Mouse (Mus musculus): ENCODE data around the gene Zcchc2. TPM values are rescaled to one million over a fixed set of nuclear protein-coding genes. Genes with fewer than 3 reads are reported as not detected.

Zcchc2 gene
- polyA plus RNA-seq, 1 experiment from 2014 or later: 2.2 TPM

DNA sequence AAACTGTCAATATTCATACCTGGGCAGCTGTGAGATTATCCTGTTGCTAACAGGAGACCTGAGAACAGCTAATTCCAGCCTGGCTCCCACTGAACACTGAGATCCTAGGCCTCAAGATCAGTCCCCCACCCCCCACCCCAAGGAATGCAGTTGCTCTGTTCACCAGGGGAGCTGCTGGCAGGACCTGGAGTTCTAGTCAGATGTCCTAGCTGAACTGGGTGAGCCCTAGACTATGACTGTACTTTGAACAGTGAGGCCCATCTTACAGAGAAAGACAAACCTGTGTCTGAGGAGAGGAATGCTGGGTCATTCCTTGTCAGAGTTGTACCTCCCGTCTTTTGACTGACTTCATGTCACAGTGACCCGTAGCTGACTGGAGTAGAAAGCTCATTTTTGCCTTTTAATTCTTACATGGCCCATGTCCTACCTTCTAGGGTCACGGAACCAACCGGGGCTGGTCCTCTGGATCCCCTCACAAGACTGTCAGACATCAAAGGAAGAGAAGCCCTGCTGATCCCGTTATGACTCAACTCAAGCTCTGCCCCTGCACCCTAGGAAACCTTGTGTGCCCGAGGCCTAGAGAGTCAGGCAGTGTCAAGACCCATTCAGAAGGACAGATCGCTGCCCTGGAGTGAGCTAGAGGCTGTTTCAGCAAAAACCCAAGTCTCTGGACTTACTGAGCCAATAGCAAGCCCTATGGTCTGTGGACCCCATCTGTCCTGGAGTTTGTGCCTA lies 28.0 kb upstream of the Zcchc2 start:
- H3K27ac ChIP-seq (ENCODE audit: low read length): no peak overlapping the region
- WGBS: 69% methylated on average over 7 of the region's 7 CpGs

DNA sequence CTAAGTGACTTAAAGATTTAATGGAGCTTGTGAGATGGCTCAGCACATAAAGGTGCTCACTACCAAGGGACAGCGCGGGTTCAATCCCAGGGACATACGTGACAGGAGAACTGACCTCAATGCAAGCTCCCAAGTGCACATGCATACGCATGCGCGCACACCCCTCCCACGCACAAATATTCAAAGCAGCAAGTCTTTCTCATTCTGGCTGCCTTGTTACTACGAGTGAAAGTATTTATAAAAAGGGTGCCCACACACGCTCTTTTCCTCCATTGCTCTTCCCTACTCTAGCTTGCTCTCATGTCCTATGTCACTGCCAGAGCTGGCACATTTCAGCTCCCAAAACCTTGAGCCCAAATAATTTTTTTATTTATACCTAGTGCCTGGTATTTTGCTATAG lies 27.4 kb upstream of the Zcchc2 start:
- Histone ChIP-seq H3K4me1 (ENCODE audit: control insufficient read depth, insufficient read depth, low read length) (peaks cover 3% of the 10 kb centered on the region; the same call in 1 of the 2 replicates), H3K9ac (ENCODE audit: low read length) (no peak overlapping the region), H3K36me3 (ENCODE audit: control insufficient read depth, insufficient read depth) (no peaks in the 10 kb centered on the region), H3K4me2 (ENCODE audit: low read depth, low read length) (no peak overlapping the region), H3K9me3 (replicated peaks; ENCODE audit: control insufficient read depth, low read length) (peaks cover 3% of the 10 kb centered on the region; the same call in 1 of the 2 replicates), H3K27ac (ENCODE audit: low read length) (no peak overlapping the region), H3K27me3 (ENCODE audit: control insufficient read depth, insufficient read depth, low read length) (no peaks in the 10 kb centered on the region), H3K4me3 (ENCODE audit: low read length) (no peak overlapping the region)
- 95% methylated on average over 9 of the region's 9 CpGs for WGBS
- no peak for ATAC-seq (replicated peaks; ENCODE audit: extremely low read depth, insufficient read depth, low FRiP score)

More for the DNA sequence above, 28.0 kb upstream of the Zcchc2 start:
- peak; percentile 55; the same call in 1 of the 2 replicates for ATAC-seq (replicated peaks; ENCODE audit: extremely low read depth, insufficient read depth, low FRiP score)
- H3K4me2 ChIP-seq (ENCODE audit: low read depth, low read length): no peak overlapping the region
- peaks cover 3% of the 10 kb centered on the region; the same call in 1 of the 2 replicates for H3K9me3 ChIP-seq (replicated peaks; ENCODE audit: control insufficient read depth, low read length)
- H3K27me3 ChIP-seq (ENCODE audit: control insufficient read depth, insufficient read depth, low read length): no peaks in the 10 kb centered on the region
- H3K4me1 ChIP-seq (ENCODE audit: control insufficient read depth, insufficient read depth, low read length): peaks cover 3% of the 10 kb centered on the region; the same call in 1 of the 2 replicates
- no peak overlapping the region for H3K9ac ChIP-seq (ENCODE audit: low read length)
- no peak overlapping the region for H3K4me3 ChIP-seq (ENCODE audit: low read length)
- no peaks in the 10 kb centered on the region for H3K36me3 ChIP-seq (ENCODE audit: control insufficient read depth, insufficient read depth)

DNA sequence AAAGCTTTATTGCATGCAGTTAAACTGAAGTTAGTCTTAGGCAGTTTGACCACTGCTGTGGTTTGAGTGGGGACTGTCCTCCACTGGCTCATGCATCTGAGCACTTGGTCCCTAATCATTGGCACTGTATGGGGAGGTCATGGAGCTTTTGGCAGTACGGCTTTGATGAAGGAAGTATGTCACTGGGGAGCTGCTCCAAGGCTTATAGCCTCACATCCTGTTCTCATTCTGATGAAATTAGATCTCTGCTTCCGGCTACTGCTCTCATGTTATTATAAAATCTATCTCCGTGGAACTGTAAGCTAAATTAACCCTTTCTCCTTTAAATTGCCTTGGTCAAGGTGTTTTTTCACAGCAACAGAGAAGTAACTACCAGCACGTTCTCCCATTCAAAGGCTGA lies 25.7 kb upstream of the Zcchc2 start:
- peaks cover 3% of the 10 kb centered on the region; the same call in 1 of the 2 replicates for H3K9me3 ChIP-seq (replicated peaks; ENCODE audit: control insufficient read depth, low read length)
- H3K27ac ChIP-seq (ENCODE audit: low read length): no peak overlapping the region
- no peak overlapping the region for H3K4me2 ChIP-seq (ENCODE audit: low read depth, low read length)
- H3K4me3 ChIP-seq (ENCODE audit: low read length): no peak overlapping the region
- WGBS: 59% methylated on average over 4 of the region's 4 CpGs
- no peaks in the 10 kb centered on the region for H3K36me3 ChIP-seq (ENCODE audit: control insufficient read depth, insufficient read depth)
- no peaks in the 10 kb centered on the region for H3K27me3 ChIP-seq (ENCODE audit: control insufficient read depth, insufficient read depth, low read length)
- no peak overlapping the region for H3K9ac ChIP-seq (ENCODE audit: low read length)
- peaks cover 3% of the 10 kb centered on the region; the same call in 1 of the 2 replicates for H3K4me1 ChIP-seq (ENCODE audit: control insufficient read depth, insufficient read depth, low read length)
- ATAC-seq (replicated peaks; ENCODE audit: extremely low read depth, insufficient read depth, low FRiP score): no peak

DNA sequence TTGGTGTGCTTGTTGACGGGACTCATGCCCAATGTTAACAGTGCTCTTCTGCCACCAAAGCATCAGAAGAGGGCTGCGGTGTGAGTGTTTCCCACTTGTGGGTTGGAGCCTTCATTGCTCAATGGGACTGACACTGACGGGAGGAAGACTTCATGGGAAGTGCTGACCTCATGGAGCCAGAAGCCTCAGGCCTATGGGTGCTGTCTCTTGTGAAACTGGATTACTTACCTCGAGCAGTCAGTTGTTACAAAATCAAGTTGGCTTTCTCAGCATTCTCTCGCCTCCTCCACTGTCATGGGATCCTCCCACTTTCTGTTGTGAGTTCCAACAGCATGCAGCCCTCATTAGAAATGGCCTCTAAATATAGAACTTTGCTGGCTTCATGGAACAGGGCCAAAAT lies 25.0 kb upstream of the Zcchc2 start:
- Histone ChIP-seq H3K4me1 (ENCODE audit: control insufficient read depth, insufficient read depth, low read length) (peaks cover 3% of the 10 kb centered on the region; the same call in 1 of the 2 replicates), H3K36me3 (ENCODE audit: control insufficient read depth, insufficient read depth) (no peaks in the 10 kb centered on the region), H3K9ac (ENCODE audit: low read length) (no peak overlapping the region), H3K4me3 (ENCODE audit: low read length) (no peak overlapping the region), H3K27ac (ENCODE audit: low read length) (no peak overlapping the region), H3K9me3 (replicated peaks; ENCODE audit: control insufficient read depth, low read length) (peaks cover 3% of the 10 kb centered on the region; the same call in 1 of the 2 replicates), H3K27me3 (ENCODE audit: control insufficient read depth, insufficient read depth, low read length) (no peaks in the 10 kb centered on the region), H3K4me2 (ENCODE audit: low read depth, low read length) (no peak overlapping the region)
- 70% methylated on average over 5 of the region's 5 CpGs for WGBS
- ATAC-seq (replicated peaks; ENCODE audit: extremely low read depth, insufficient read depth, low FRiP score): no peak

DNA sequence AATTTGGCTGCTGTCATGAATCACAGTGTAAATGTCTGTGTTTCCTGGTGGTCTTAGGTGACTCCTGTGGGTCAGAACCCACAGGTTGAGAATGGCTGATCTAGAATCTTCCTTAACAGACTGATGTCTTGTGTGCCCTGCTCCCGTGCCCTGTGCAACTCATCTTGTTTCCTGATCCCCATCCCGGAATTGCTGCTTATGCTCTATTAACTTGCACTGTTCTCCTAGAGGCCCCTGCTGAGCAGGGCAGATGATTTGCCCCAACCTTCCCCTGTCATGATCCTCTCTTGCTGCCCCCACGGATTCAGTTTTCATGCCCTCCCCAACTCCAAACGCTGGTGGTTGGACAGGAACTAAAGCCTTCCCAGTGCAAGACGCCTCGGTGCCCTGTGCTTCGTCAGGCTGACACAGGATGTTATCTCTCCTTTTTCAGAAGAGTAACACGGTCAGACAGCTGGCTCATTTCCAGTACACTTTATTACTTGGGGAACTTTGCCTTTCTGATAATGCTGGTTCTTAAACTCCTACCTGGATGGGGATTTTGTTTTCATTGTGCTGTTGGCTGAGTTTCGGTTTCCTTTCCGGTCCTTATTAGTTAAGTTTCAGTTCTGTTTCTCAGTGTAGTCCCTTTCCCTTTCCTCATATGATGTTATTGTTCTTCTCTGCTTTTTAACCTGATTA lies 18.6 kb upstream of the Zcchc2 start:
- H3K27ac ChIP-seq (ENCODE audit: low read length): peak overlapping the region; percentile 81
- ATAC-seq (replicated peaks; ENCODE audit: extremely low read depth, insufficient read depth, low FRiP score): peak; percentile 74
- WGBS: 9% methylated on average over 10 of the region's 10 CpGs

DNA sequence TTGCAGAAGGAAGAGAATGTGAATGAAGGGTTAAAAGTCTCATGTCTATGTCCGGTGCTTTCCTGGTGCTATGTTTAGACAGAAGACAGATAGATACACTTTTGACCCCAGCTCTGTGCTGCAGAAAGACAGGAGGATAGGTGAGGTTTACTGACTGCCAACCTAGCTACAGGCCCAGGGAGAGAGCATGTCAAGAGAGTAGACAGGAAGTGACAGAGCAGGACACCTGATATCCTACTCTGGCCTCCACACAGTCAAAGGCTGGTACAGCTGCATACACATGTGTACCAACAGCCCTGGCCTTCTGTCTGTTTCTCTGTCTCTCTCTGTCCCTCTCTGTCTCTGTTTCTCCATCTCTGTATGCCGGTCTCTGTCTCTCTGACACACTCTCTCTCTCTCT lies 16.2 kb upstream of the Zcchc2 start:
- H3K9ac ChIP-seq (ENCODE audit: low read length): no peak overlapping the region
- H3K4me1 ChIP-seq (ENCODE audit: control insufficient read depth, insufficient read depth, low read length): peaks cover 18% of the 10 kb centered on the region
- H3K9me3 ChIP-seq (replicated peaks; ENCODE audit: control insufficient read depth, low read length): 0 out of 2 replicates have a peak, but pooled peaks cover under 1% of the 10 kb centered on the region
- H3K27me3 ChIP-seq (ENCODE audit: control insufficient read depth, insufficient read depth, low read length): no peaks in the 10 kb centered on the region
- H3K4me3 ChIP-seq (ENCODE audit: low read length): no peak overlapping the region
- peaks cover 3% of the 10 kb centered on the region for H3K36me3 ChIP-seq (ENCODE audit: control insufficient read depth, insufficient read depth)
- H3K27ac ChIP-seq (ENCODE audit: low read length): peak overlapping the region; percentile 57
- peak; percentile 63; the same call in 1 of the 2 replicates for ATAC-seq (replicated peaks; ENCODE audit: extremely low read depth, insufficient read depth, low FRiP score)
- WGBS: 14% methylated on average over 2 of the region's 2 CpGs
- H3K4me2 ChIP-seq (ENCODE audit: low read depth, low read length): no peak overlapping the region; the same call in 1 of the 2 replicates

More for the DNA sequence above, 18.6 kb upstream of the Zcchc2 start:
- Histone ChIP-seq H3K9me3 (replicated peaks; ENCODE audit: control insufficient read depth, low read length) (no peaks in the 10 kb centered on the region), H3K4me2 (ENCODE audit: low read depth, low read length) (peak overlapping the region; percentile 63), H3K4me3 (ENCODE audit: low read length) (peak overlapping the region; percentile 57), H3K27me3 (ENCODE audit: control insufficient read depth, insufficient read depth, low read length) (no peaks in the 10 kb centered on the region), H3K36me3 (ENCODE audit: control insufficient read depth, insufficient read depth) (no peaks in the 10 kb centered on the region), H3K4me1 (ENCODE audit: control insufficient read depth, insufficient read depth, low read length) (peaks cover 18% of the 10 kb centered on the region), H3K9ac (ENCODE audit: low read length) (peak overlapping the region; percentile 61)

DNA sequence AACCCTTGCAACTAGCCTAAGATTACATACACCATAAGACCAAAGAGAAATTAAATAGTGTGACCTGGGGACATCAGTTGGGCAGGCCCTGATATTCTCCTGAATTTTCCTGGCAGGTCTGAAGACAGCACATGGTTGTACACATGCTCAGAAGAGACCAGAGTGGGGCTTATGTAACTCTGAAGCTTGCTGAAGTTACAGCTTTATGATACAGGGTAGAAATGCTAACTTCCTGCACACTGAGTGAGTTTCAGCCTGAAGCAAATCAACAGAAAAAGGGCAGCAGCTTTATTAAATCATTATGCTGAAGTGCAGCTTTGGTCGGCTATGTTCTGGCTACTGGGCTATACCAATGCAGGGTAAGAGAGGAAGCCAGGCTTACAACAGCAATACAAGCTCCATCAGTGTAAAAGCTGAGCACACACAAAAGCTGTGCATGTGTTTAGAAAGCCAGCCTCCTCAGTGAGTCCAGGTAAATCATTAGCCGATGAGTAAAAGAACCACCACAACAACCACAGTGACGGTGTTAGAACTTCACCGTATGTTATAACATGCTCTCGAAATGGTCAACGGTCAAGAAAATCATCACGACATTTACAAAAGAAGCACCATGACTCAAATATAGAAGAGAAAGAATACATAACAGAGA lies 12.6 kb upstream of the Zcchc2 start:
- Histone ChIP-seq H3K9ac (ENCODE audit: low read length) (no peak overlapping the region), H3K4me1 (ENCODE audit: control insufficient read depth, insufficient read depth, low read length) (peaks cover 10% of the 10 kb centered on the region), H3K36me3 (ENCODE audit: control insufficient read depth, insufficient read depth) (peaks cover 7% of the 10 kb centered on the region), H3K4me3 (ENCODE audit: low read length) (no peak overlapping the region), H3K27ac (ENCODE audit: low read length) (no peak overlapping the region), H3K27me3 (ENCODE audit: control insufficient read depth, insufficient read depth, low read length) (no peaks in the 10 kb centered on the region), H3K4me2 (ENCODE audit: low read depth, low read length) (no peak overlapping the region), H3K9me3 (replicated peaks; ENCODE audit: control insufficient read depth, low read length) (0 out of 2 replicates have a peak, but pooled peaks cover 4% of the 10 kb centered on the region)
- WGBS: 95% methylated on average over 7 of the region's 7 CpGs
- ATAC-seq (replicated peaks; ENCODE audit: extremely low read depth, insufficient read depth, low FRiP score): no peak

DNA sequence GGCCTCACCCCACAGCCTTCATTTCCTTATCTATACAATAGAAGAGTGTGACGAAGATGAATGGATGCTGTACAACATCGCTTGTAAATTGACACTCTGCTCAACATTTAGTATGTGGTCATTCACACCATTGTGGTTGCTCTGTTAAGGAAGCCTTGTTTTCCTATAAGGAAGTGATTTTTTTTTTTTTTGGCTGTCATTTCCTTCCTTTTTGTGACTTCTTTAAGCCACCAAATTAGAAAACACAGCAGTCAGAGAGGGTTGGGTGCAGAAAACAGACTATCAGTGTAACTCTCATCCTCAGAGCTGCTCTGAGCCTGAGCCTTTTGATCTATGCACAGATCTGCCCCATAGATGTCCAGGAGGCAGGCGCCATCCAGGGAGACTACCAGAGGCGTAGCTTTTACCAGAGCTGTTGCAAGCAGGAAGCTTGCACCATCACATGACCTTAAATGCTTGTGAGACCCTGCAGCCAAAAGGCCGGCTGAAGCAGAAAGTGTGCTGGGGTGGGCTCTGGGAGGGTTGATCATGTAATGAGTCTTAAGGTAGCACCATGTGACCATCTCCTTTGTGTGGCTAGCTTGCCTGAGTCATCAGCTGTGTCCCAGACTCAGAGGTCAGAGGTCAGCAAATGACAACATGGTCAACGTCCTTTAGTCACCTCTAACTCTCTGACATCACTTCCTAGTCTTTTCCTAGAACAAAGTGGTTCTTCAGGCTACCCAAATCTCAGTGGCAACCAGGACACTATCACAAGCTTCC lies 9.2 kb upstream of the Zcchc2 start:
- Histone ChIP-seq H3K27ac (ENCODE audit: low read length) (peak overlapping the region; percentile 34), H3K36me3 (ENCODE audit: control insufficient read depth, insufficient read depth) (peaks cover 7% of the 10 kb centered on the region), H3K4me2 (ENCODE audit: low read depth, low read length) (no peak overlapping the region), H3K4me3 (ENCODE audit: low read length) (no peak overlapping the region), H3K9ac (ENCODE audit: low read length) (no peak overlapping the region), H3K27me3 (ENCODE audit: control insufficient read depth, insufficient read depth, low read length) (no peaks in the 10 kb centered on the region), H3K4me1 (ENCODE audit: control insufficient read depth, insufficient read depth, low read length) (peaks cover 13% of the 10 kb centered on the region), H3K9me3 (replicated peaks; ENCODE audit: control insufficient read depth, low read length) (0 out of 2 replicates have a peak, but pooled peaks cover 4% of the 10 kb centered on the region)
- 48% methylated on average over 6 of the region's 6 CpGs for WGBS
- 0 out of 2 replicates have a peak, but pooled peaks have one; percentile 59 for ATAC-seq (replicated peaks; ENCODE audit: extremely low read depth, insufficient read depth, low FRiP score)

Measured in heart, embryonic 16.5 days (tissue).